Mouse (Mus musculus): ENCODE measurements around the gene Vmn1r115. TPM values are rescaled to one million over a fixed set of nuclear protein-coding genes. Genes with fewer than 3 reads are reported as not detected.
"Not testable (repeated sequence)": the region's sequence is repeated elsewhere in the genome, so short reads cannot be mapped to it uniquely, and the experiment has no call there.

The Vmn1r115 gene
- polyA plus RNA-seq (2015; fragmentation: Nextera tagmentation; extraction: Ambion mirVana): not detected in 2 replicates

DNA sequence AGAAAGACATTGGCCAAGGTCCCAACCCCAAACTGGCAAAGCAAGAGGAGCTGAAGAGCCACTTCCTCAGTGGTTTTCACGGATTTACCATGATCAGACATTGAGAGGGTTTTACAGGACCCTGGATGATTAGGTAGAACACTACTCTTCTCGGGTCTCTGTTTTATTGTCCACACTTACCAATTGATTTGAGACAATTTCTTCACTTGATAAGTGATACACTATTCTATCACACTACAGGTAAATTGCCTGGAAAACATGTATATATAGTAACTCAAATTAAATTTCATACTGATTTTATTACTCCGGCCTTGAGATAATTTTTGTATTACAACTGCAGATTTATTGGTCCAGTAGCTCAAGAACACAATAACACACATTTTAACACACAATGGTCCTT is at the start of gene Vmn1r115:
Gene Vmn1r115 (minus strand): TSS at position 101 of the 400 bp plus-strand sequence.
- WGBS: 100% methylated on average over 1 of the region's 3 CpGs
- not testable (repeated sequence) for H3K9me3 ChIP-seq (ENCODE audit: control insufficient read depth, low read length); H3K4me1 ChIP-seq (ENCODE audit: control insufficient read depth, insufficient read depth, low read depth, low read length); H3K4me3 ChIP-seq (ENCODE audit: low read length); H3K4me2 ChIP-seq (ENCODE audit: low read length); H3K27me3 ChIP-seq (replicated peaks; ENCODE audit: control insufficient read depth, insufficient read depth, low read length); ATAC-seq; H3K9ac ChIP-seq (ENCODE audit: low read depth, low read length); H3K36me3 ChIP-seq (ENCODE audit: control insufficient read depth, insufficient read depth, low read length); H3K27ac ChIP-seq (ENCODE audit: low read depth, low read length)

- not testable (repeated sequence) for H3K4me2 ChIP-seq (ENCODE audit: low read length); H3K4me3 ChIP-seq (ENCODE audit: low read length); ATAC-seq; H3K27me3 ChIP-seq (replicated peaks; ENCODE audit: control insufficient read depth, insufficient read depth, low read length); H3K9me3 ChIP-seq (ENCODE audit: control insufficient read depth, low read length); H3K9ac ChIP-seq (ENCODE audit: low read depth, low read length); H3K36me3 ChIP-seq (ENCODE audit: control insufficient read depth, insufficient read depth, low read length); H3K27ac ChIP-seq (ENCODE audit: low read depth, low read length); H3K4me1 ChIP-seq (ENCODE audit: control insufficient read depth, insufficient read depth, low read depth, low read length)
- WGBS: no CpG with 5 or more reads among the region's 2 CpGs
Observed at GRCm38 (mm10) chr7:20884021-20884420, 39.2 kb upstream of the Vmn1r115 start, which contains the start of gene Vmn1r117. TSS of gene Vmn1r117 (minus strand) at chr7:20884121.

DNA sequence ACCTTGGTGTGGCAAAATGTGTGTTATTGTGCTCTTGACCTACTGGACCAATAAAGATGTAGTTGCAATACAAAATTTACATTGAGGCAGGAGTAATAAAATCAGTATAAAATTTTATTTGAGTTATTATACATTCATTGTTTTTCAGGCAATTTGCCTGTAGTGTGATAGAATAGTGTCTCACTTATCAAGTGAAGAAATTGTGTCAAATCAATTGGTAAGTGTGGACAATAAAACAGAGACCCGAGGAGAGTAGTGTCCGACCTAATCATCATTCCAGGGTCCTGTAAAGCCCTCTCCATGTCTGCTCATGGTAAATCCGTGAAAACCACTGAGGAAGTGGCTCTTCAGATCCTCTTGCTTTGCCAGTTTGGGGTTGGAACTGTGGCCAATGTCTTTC is 27.2 kb upstream of the Vmn1r115 start, which contains the start of gene Vmn1r116:
Gene Vmn1r116 (plus strand): TSS at position 301 of the 400 bp plus-strand sequence.
- H3K36me3 ChIP-seq (ENCODE audit: control insufficient read depth, insufficient read depth, low read length); ATAC-seq; H3K9me3 ChIP-seq (ENCODE audit: control insufficient read depth, low read length); H3K4me3 ChIP-seq (ENCODE audit: low read length); H3K9ac ChIP-seq (ENCODE audit: low read depth, low read length); H3K27me3 ChIP-seq (replicated peaks; ENCODE audit: control insufficient read depth, insufficient read depth, low read length); H3K4me1 ChIP-seq (ENCODE audit: control insufficient read depth, insufficient read depth, low read depth, low read length); H3K27ac ChIP-seq (ENCODE audit: low read depth, low read length); H3K4me2 ChIP-seq (ENCODE audit: low read length): not testable (repeated sequence)
- no CpG with 5 or more reads among the region's 3 CpGs for WGBS

- H3K4me2 ChIP-seq (ENCODE audit: low read length); H3K27me3 ChIP-seq (replicated peaks; ENCODE audit: control insufficient read depth, insufficient read depth, low read length); H3K9ac ChIP-seq (ENCODE audit: low read depth, low read length); H3K36me3 ChIP-seq (ENCODE audit: control insufficient read depth, insufficient read depth, low read length); H3K9me3 ChIP-seq (ENCODE audit: control insufficient read depth, low read length); ATAC-seq; H3K27ac ChIP-seq (ENCODE audit: low read depth, low read length); H3K4me1 ChIP-seq (ENCODE audit: control insufficient read depth, insufficient read depth, low read depth, low read length); H3K4me3 ChIP-seq (ENCODE audit: low read length): not testable (repeated sequence)
- WGBS: no CpG with 5 or more reads among the region's 5 CpGs
Observed at GRCm38 (mm10) chr7:20812086-20812485, 32.7 kb downstream of the Vmn1r115 start, which contains the start of gene Vmn1r114. TSS of gene Vmn1r114 (minus strand) at chr7:20812186.

Other genes starting within 250 kb of the Vmn1r115 start
- not detected in 2 replicates for gene Gm4513, start 246.0 kb downstream of the Vmn1r115 start, polyA plus RNA-seq (2015; fragmentation: Nextera tagmentation; extraction: Ambion mirVana)
- gene Vmn1r107, start 176.1 kb downstream of the Vmn1r115 start, polyA plus RNA-seq (2015; fragmentation: Nextera tagmentation; extraction: Ambion mirVana): not detected in 2 replicates
- not detected in 2 replicates for gene Vmn1r111, start 141.8 kb downstream of the Vmn1r115 start, polyA plus RNA-seq (2015; fragmentation: Nextera tagmentation; extraction: Ambion mirVana)
- gene Gm10668, start 114.4 kb downstream of the Vmn1r115 start, polyA plus RNA-seq (2015; fragmentation: Nextera tagmentation; extraction: Ambion mirVana): not detected in 2 replicates
- not detected in 2 replicates for gene Vmn1r112, start 73.8 kb downstream of the Vmn1r115 start, polyA plus RNA-seq (2015; fragmentation: Nextera tagmentation; extraction: Ambion mirVana)
- gene Vmn1r113, start 57.7 kb downstream of the Vmn1r115 start, polyA plus RNA-seq (2015; fragmentation: Nextera tagmentation; extraction: Ambion mirVana): not detected in 2 replicates
- not detected in 2 replicates for gene Vmn1r114, start 32.8 kb downstream of the Vmn1r115 start, polyA plus RNA-seq (2015; fragmentation: Nextera tagmentation; extraction: Ambion mirVana)
- gene Vmn1r116, start 27.3 kb upstream of the Vmn1r115 start, polyA plus RNA-seq (2015; fragmentation: Nextera tagmentation; extraction: Ambion mirVana): not detected in 2 replicates
- gene Vmn1r117, start 39.1 kb upstream of the Vmn1r115 start, polyA plus RNA-seq (2015; fragmentation: Nextera tagmentation; extraction: Ambion mirVana): not detected in 2 replicates
- gene Vmn1r118, start 67.4 kb upstream of the Vmn1r115 start, polyA plus RNA-seq (2015; fragmentation: Nextera tagmentation; extraction: Ambion mirVana): not detected in 2 replicates
- gene Vmn1r119, start 167.5 kb upstream of the Vmn1r115 start, polyA plus RNA-seq (2015; fragmentation: Nextera tagmentation; extraction: Ambion mirVana): not detected in 2 replicates
- gene Vmn1r120, start 208.8 kb upstream of the Vmn1r115 start, polyA plus RNA-seq (2015; fragmentation: Nextera tagmentation; extraction: Ambion mirVana): not detected in 2 replicates